ENCODE assay signal across 8 mouse cellular contexts in the genomic region with DNA sequence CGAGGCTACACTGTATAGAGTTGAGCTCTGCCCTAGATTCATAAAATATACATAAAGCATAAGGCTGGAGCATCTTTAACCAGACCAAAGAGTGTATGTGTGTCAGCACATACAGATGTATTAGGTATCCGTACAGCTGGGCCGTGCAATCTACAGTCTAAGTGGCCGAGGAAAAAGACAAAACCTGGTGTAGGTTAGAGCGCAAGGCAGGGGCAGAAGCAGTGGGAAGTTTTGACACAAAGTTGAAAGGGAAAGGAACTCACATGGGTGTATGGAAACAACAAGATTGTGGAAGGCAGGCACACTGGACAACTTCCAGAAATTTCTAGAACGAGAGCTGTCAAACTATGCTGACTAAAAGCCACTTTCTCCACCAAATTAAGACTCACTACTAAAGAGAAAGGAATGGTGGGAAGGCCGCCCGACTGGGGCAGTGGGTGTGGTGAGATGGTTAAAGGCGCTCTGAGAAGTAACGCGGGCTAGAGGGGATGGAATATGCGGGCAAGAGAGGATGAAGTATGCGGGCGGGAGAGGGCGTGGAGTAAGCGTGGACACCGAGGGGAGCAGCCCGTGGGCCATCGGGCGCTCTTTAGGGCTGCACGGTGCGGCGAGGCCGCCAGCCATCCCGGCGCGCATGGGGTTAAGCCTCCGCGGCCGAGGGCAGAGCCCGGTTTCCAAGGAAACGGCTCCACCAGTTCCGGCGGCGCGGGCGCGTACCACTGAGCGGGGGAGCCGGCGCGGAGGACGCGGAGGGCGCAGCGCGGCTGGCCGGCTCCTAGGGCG. TPM values are rescaled to one million over a fixed set of nuclear protein-coding genes. Genes with fewer than 3 reads are reported as not detected.
DNase-seq lines count a peak whose midpoint lies in the region; ATAC-seq and TF ChIP-seq lines count a peak whose summit lies in the region.

No protein-coding gene starts in this region.

- H3K27me3 ChIP-seq in ES-Bruce4 (ENCODE audit: control insufficient read depth, insufficient read depth, low read length, poor library complexity, severe bottlenecking): no peaks in the 10 kb centered on the region
- no peaks in the 10 kb centered on the region for H3K27me3 ChIP-seq in forebrain, embryonic 14.5 days (replicated peaks; ENCODE audit: control insufficient read depth, insufficient read depth, low read length)
- H3K27me3 ChIP-seq in neural tube, embryonic 14.5 days (ENCODE audit: control insufficient read depth, insufficient read depth, low read length): no peaks in the 10 kb centered on the region
- no peaks in the 10 kb centered on the region for H3K27me3 ChIP-seq in testis, adult 2 months (ENCODE audit: control insufficient read depth, insufficient read depth, low read length)

- peak; percentile 94 for ATAC-seq in forebrain, embryonic 14.5 days
- peak; percentile 95 for ATAC-seq in neural tube, embryonic 14.5 days (ENCODE audit: low read depth)

- H3K9me3 ChIP-seq in ES-Bruce4 (replicated peaks; ENCODE audit: control insufficient read depth, insufficient read depth, low read length, poor library complexity, severe bottlenecking): no peaks in the 10 kb centered on the region
- no peaks in the 10 kb centered on the region for H3K9me3 ChIP-seq in forebrain, embryonic 14.5 days (replicated peaks; ENCODE audit: control insufficient read depth, low read length)
- H3K9me3 ChIP-seq in neural tube, embryonic 14.5 days (ENCODE audit: control insufficient read depth, low read length): no peaks in the 10 kb centered on the region

- no peaks in the 10 kb centered on the region for H3K36me3 ChIP-seq in ES-Bruce4 (ENCODE audit: control insufficient read depth, insufficient read depth, low read length, poor library complexity, severe bottlenecking)
- H3K36me3 ChIP-seq in forebrain, embryonic 14.5 days (ENCODE audit: control insufficient read depth, insufficient read depth, low read length): peaks cover 14% of the 10 kb centered on the region
- H3K36me3 ChIP-seq in neural tube, embryonic 14.5 days (ENCODE audit: control insufficient read depth, insufficient read depth, low read length): peaks cover 6% of the 10 kb centered on the region; the same call in 1 of the 2 replicates
- H3K36me3 ChIP-seq in testis, adult 2 months (ENCODE audit: control insufficient read depth, insufficient read depth, low read length): no peaks in the 10 kb centered on the region

- intact Hi-C loops in heart, postnatal 14 days (cut with DNase I): no loop called here

- H3K4me1 ChIP-seq in ES-Bruce4 (ENCODE audit: control insufficient read depth, insufficient read depth, low read length): no peaks in the 10 kb centered on the region
- peaks cover 23% of the 10 kb centered on the region for H3K4me1 ChIP-seq in forebrain, embryonic 14.5 days (ENCODE audit: control insufficient read depth, insufficient read depth, low read length)
- H3K4me1 ChIP-seq in neural tube, embryonic 14.5 days (ENCODE audit: control insufficient read depth, insufficient read depth, low read length): peaks cover 25% of the 10 kb centered on the region
- H3K4me1 ChIP-seq in testis, adult 2 months (ENCODE audit: control insufficient read depth, insufficient read depth, low read length): peaks cover 17% of the 10 kb centered on the region

- peak overlapping the region; percentile 80 for H3K4me3 ChIP-seq in ES-Bruce4 (ENCODE audit: low read depth, low read length)
- peak overlapping the region; percentile 95 for H3K4me3 ChIP-seq in forebrain, embryonic 14.5 days (ENCODE audit: low read depth, low read length)
- H3K4me3 ChIP-seq in neural tube, embryonic 14.5 days (ENCODE audit: low read depth, low read length): peak overlapping the region; percentile 82
- peak overlapping the region; percentile 85 for H3K4me3 ChIP-seq in testis, adult 2 months (ENCODE audit: control insufficient read depth, low read depth, low read length)

- peak overlapping the region; percentile 100 for H3K4me2 ChIP-seq in forebrain, embryonic 14.5 days (ENCODE audit: low read length)
- H3K4me2 ChIP-seq in neural tube, embryonic 14.5 days (ENCODE audit: low read depth, low read length): peak overlapping the region; percentile 58

- DNase-seq in cerebellum, adult 11 months: peak; percentile 83
- DNase-seq in forebrain, embryonic 14.5 days (ENCODE audit: low spot score): peak; percentile 95
- DNase-seq in heart, postnatal 14 days: peak; percentile 88 to 90
- peak; percentile 86 for DNase-seq in layer of hippocampus, adult 11-12 months (ENCODE audit: low spot score)
- peak; percentile 80 to 84 for DNase-seq in lung, adult 18-20 months

- no peak for TF ChIP-seq POLR2A in ES-Bruce4 (IDR thresholded peaks at IDR 0.05; ENCODE audit: insufficient read depth, low read length)
- peak; percentile 67 for TF ChIP-seq POLR2A in testis, adult 2 months (IDR thresholded peaks at IDR 0.05; ENCODE audit: control insufficient read depth, low read depth, low read length)

- H3K9ac ChIP-seq in ES-Bruce4 (ENCODE audit: low read depth, poor library complexity, severe bottlenecking): peak overlapping the region; percentile 73
- peak overlapping the region; percentile 92 for H3K9ac ChIP-seq in forebrain, embryonic 14.5 days (ENCODE audit: low read length)
- H3K9ac ChIP-seq in neural tube, embryonic 14.5 days (replicated peaks; ENCODE audit: low read depth, low read length): peak overlapping the region; percentile 93

- TF ChIP-seq EP300 in ES-Bruce4 (IDR thresholded peaks at IDR 0.05; ENCODE audit: insufficient read depth, low read depth, low read length): 0 out of 2 replicates have a peak, but pooled peaks have one; percentile 23

- no peak for TF ChIP-seq CTCF in ES-Bruce4 (IDR thresholded peaks at IDR 0.05; ENCODE audit: low read depth, low read length)
- TF ChIP-seq CTCF in testis, adult 2 months (IDR thresholded peaks at IDR 0.05; ENCODE audit: control insufficient read depth, insufficient read depth, insufficient replicate concordance, low read depth, low read length): no peak

- 3% methylated on average over 30 of the region's 49 CpGs for WGBS in forebrain, embryonic 14.5 days
- WGBS in neural tube, embryonic 14.5 days: 2% methylated on average over 36 of the region's 49 CpGs

- peak overlapping the region; percentile 10; the same call in 1 of the 2 replicates for H3K27ac ChIP-seq in ES-Bruce4 (ENCODE audit: insufficient read depth, low read length)
- peak overlapping the region; percentile 99 for H3K27ac ChIP-seq in forebrain, embryonic 14.5 days (ENCODE audit: low read depth, low read length)
- H3K27ac ChIP-seq in neural tube, embryonic 14.5 days (ENCODE audit: low read depth, low read length): peak overlapping the region; percentile 100
- peak overlapping the region; percentile 90 for H3K27ac ChIP-seq in testis, adult 2 months (ENCODE audit: control insufficient read depth, insufficient read depth, low read depth, low read length)

RNA-seq across cellular contexts. Expression of gene Fbxl14, which starts 0.7 kb away (rescaled TPM):
- polyA plus RNA-seq in ES-Bruce4 (2011; ENCODE audit: insufficient read depth, insufficient read length, low read depth, missing spikeins): 30.9 and 37.9 TPM in 2 replicates
- polyA plus RNA-seq in forebrain, embryonic 14.5 days (2014; fragmentation: Nextera tagmentation; extraction: Ambion mirVana): 6.8 and 7.6 TPM in 2 replicates
- 10 to 100 TPM; 15.4 to 16.5 TPM for total RNA-seq in heart, postnatal 14 days (2021)
- 3.5 and 3.8 TPM in 2 replicates for polyA plus RNA-seq in neural tube, embryonic 14.5 days (2014; fragmentation: Nextera tagmentation; extraction: Ambion mirVana)
- polyA plus RNA-seq in testis, adult 2 months (2012; rRNA removed): 21.6 and 21.8 TPM in 2 replicates

Comparison
In these comparisons a context has a peak if more than half of its experiments do, and no peak if none do; other contexts are left out.
1. Peak in every context shown above with its lines: DNase-seq, ATAC-seq, H3K4me3 ChIP-seq and H3K27ac ChIP-seq.
2. H3K27ac ChIP-seq: peak in every context shown above with its lines; median percentile 100 in neural tube, embryonic 14.5 days; 99 in forebrain, embryonic 14.5 days; 90 in testis, adult 2 months; 10 in ES-Bruce4.